Mouse (Mus musculus): Measurements from ENCODE around the gene Tst. TPM values are rescaled to one million over a fixed set of nuclear protein-coding genes. Genes with fewer than 3 reads are reported as not detected.

Tst gene
- total and polyA plus RNA-seq, 2 experiments from 2014 or later = 36.6 to 40.1 TPM

DNA sequence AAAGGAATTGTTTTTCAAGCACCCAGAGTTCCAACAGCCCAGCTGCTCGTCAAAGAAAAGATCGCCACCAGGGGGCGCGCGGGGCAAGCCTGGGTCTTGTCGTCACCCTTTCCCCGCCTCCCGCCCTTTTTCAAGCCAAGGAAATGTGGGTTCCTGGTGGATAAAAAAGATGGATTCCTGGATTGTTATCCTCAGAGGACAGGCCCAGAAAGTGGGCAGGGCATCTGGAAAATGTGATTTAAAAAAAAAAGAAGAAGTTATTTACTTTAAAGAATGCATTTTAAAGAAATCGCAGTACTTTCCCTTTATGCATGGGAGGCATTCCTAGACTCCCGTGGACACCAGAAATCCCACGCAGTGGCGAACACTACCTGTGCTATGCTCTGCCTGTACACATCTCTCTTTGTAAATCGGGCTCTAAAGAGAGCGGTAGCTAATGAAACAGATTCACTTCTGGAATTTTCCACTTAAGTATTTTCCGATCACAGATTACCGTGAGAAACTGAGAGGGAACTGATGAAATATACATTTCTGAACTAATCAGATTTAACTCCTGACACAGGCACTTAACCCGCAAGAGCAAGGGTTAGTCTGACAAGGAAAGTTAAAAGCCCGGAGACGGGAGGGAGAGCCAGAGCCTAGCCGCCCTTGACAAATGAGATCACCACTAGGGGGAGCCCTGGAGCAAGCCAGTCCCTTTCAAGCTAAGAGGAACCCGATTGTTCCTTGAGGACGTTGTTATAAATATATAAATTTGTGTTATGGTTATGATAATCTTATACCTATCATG is 42.2 kb upstream of the Tst start:
- no peaks in the 10 kb centered on the region for H3K27me3 ChIP-seq (ENCODE audit: insufficient read depth, low read length)
- DNase-seq (peak; percentile 94), ATAC-seq (peak; percentile 80)
- peak overlapping the region; percentile 28 for H3K4me3 ChIP-seq (ENCODE audit: low read depth, low read length)
- WGBS = under 1% methylated on average over 22 of the region's 22 CpGs
- no peaks in the 10 kb centered on the region for H3K4me1 ChIP-seq (ENCODE audit: insufficient read depth)
- H3K36me3 ChIP-seq (ENCODE audit: insufficient read depth) = no peaks in the 10 kb centered on the region
- peak overlapping the region; percentile 57 for H3K4me2 ChIP-seq (ENCODE audit: low read depth)
- peak overlapping the region; percentile 31; the same call in 1 of the 2 replicates for H3K9ac ChIP-seq
- peak overlapping the region; percentile 60 for H3K27ac ChIP-seq (ENCODE audit: low read depth, low read length)
- H3K9me3 ChIP-seq (ENCODE audit: low read length) = no peaks in the 10 kb centered on the region
- TF ChIP-seq CTCF (IDR thresholded peaks at IDR 0.05; ENCODE audit: low read depth) = peak; percentile 92

DNA sequence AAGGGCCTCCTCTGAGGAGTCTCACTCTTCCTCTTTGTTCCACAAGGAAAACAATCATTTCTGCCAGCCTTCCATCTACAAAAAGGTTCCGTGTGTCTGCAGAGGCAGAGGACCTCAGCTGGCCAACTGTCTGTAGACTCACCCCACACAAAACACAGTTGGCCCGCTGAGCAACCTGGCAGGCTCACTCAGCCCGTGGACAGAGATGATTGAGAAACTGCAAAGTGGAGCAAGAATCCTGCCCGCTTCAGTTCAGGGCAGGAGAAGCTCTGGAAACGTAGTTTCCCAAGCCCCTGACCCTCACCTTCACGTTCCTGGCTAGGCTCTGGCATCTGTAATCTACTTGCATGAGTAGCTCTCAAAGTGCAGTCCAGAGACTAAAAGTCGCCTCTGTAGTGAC is 41.4 kb upstream of the Tst start:
- DNase-seq (no peak), ATAC-seq (no peak)
- Histone ChIP-seq H3K27me3 (ENCODE audit: insufficient read depth, low read length) (no peaks in the 10 kb centered on the region), H3K27ac (ENCODE audit: low read depth, low read length) (no peak overlapping the region), H3K4me3 (ENCODE audit: low read depth, low read length) (no peak overlapping the region), H3K9me3 (ENCODE audit: low read length) (no peaks in the 10 kb centered on the region), H3K4me1 (ENCODE audit: insufficient read depth) (no peaks in the 10 kb centered on the region), H3K4me2 (ENCODE audit: low read depth) (no peak overlapping the region), H3K36me3 (ENCODE audit: insufficient read depth) (no peaks in the 10 kb centered on the region), H3K9ac (no peak overlapping the region)
- no peak for TF ChIP-seq CTCF (IDR thresholded peaks at IDR 0.05; ENCODE audit: low read depth)
- 37% methylated on average over 7 of the region's 7 CpGs for WGBS

DNA sequence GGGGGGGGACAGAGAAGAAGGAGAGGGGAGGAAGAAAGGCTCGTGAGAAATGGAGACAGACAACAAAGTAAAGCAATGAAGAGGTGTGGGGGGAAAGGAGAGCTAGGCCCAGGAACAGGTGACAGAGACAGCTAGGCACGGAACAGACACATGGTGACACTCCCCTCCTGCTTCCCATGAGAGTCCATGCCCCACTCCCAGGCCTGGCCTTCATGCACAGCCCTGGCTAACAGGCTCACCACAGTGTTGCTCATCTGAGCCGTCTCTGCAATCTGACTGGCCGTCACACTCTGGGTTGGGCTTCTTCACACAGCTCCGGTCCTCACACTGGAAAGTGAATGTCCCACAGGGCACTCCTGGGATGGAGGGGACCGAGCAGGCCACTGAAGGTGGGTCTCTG is 38.1 kb upstream of the Tst start:
- DNase-seq (no peak), ATAC-seq (no peak)
- Histone ChIP-seq H3K36me3 (ENCODE audit: insufficient read depth) (no peaks in the 10 kb centered on the region; the same call in 1 of the 2 replicates), H3K27me3 (ENCODE audit: insufficient read depth, low read length) (no peaks in the 10 kb centered on the region), H3K4me2 (ENCODE audit: low read depth) (no peak overlapping the region), H3K9ac (no peak overlapping the region), H3K27ac (ENCODE audit: low read depth, low read length) (no peak overlapping the region), H3K9me3 (ENCODE audit: low read length) (no peaks in the 10 kb centered on the region), H3K4me3 (ENCODE audit: low read depth, low read length) (no peak overlapping the region), H3K4me1 (ENCODE audit: insufficient read depth) (no peaks in the 10 kb centered on the region)
- 59% methylated on average over 6 of the region's 6 CpGs for WGBS
- TF ChIP-seq CTCF (IDR thresholded peaks at IDR 0.05; ENCODE audit: low read depth) = no peak

DNA sequence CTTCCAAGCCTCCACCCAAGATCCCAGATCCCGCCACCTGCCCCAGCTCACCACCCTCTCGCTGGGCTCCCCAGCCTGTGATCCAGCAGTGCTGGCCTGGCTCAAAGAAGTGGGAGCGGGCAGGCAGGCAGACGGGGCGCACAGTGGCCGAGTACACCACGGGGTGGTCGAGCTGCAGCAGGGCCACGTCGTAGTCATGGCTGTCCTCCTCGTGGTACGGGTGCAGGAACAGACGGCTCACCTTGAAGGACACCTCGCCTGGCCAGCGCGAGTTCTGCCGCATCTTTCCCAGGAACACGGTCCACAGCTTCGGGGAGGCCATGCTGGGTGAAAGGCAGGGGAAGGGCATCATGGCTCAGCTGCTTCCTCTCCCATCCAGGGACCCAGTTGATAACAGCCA is 36.5 kb upstream of the Tst start:
- Histone ChIP-seq H3K27ac (ENCODE audit: low read depth, low read length) (no peak overlapping the region), H3K4me2 (ENCODE audit: low read depth) (no peak overlapping the region), H3K4me1 (ENCODE audit: insufficient read depth) (peaks cover 4% of the 10 kb centered on the region; the same call in 1 of the 2 replicates), H3K9me3 (ENCODE audit: low read length) (no peaks in the 10 kb centered on the region), H3K9ac (no peak overlapping the region), H3K36me3 (ENCODE audit: insufficient read depth) (no peaks in the 10 kb centered on the region; the same call in 1 of the 2 replicates), H3K4me3 (ENCODE audit: low read depth, low read length) (no peak overlapping the region), H3K27me3 (ENCODE audit: insufficient read depth, low read length) (no peaks in the 10 kb centered on the region)
- ATAC-seq (no peak), DNase-seq (no peak)
- WGBS = 93% methylated on average over 19 of the region's 19 CpGs
- no peak for TF ChIP-seq CTCF (IDR thresholded peaks at IDR 0.05; ENCODE audit: low read depth)

DNA sequence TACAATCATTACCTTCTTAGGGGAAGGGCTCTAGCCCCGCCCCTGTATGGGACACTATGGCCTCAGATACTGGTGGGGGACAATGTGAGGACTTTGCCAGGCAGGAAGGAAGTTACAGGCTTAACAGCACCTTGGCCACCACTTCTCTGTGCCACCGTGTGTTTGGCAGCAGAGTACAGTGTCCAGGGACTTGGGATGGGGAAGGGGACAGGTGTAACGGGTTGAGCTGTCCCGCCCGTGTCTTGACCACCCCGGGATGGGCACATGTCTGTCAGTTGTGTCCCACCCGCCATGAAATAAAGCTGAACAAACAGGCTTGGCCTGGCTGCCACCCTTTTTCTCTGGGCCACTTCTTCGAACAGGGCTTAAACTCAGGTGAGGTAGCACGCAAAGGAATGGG is 33.3 kb upstream of the Tst start:
- no peak overlapping the region for H3K4me2 ChIP-seq (ENCODE audit: low read depth)
- peaks cover 12% of the 10 kb centered on the region; the same call in 1 of the 2 replicates for H3K4me1 ChIP-seq (ENCODE audit: insufficient read depth)
- no peaks in the 10 kb centered on the region for H3K9me3 ChIP-seq (ENCODE audit: low read length)
- DNase-seq = no peak
- no peak overlapping the region for H3K9ac ChIP-seq
- H3K27me3 ChIP-seq (ENCODE audit: insufficient read depth, low read length) = no peaks in the 10 kb centered on the region
- no peak for TF ChIP-seq CTCF (IDR thresholded peaks at IDR 0.05; ENCODE audit: low read depth)
- peaks cover 18% of the 10 kb centered on the region for H3K36me3 ChIP-seq (ENCODE audit: insufficient read depth)
- WGBS = 72% methylated on average over 9 of the region's 9 CpGs
- no peak overlapping the region for H3K4me3 ChIP-seq (ENCODE audit: low read depth, low read length)
- no peak for ATAC-seq
- no peak overlapping the region for H3K27ac ChIP-seq (ENCODE audit: low read depth, low read length)

DNA sequence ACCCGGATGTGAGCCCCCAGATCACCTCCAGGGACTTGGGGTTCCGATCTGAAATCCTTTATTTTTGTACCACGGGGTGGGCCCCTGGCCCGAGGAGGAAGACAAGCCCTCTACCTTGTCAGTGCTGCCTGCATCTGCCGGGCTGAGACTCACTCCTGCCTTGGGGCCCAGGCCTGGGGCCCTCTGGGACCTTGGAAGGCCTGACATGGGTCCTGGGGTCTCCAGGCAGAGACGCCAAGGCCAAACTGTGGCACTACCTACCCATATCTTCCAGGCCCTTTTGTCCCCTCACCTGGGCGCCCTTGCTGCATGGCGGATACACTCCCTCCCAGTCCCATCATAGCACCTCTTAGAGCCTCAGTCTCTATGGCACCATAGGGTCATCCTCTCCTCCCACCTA is 32.8 kb upstream of the Tst start:
- H3K27me3 ChIP-seq (ENCODE audit: insufficient read depth, low read length) = no peaks in the 10 kb centered on the region
- no peak for DNase-seq
- no peak for TF ChIP-seq CTCF (IDR thresholded peaks at IDR 0.05; ENCODE audit: low read depth)
- H3K4me2 ChIP-seq (ENCODE audit: low read depth) = no peak overlapping the region
- H3K4me3 ChIP-seq (ENCODE audit: low read depth, low read length) = no peak overlapping the region
- no peak overlapping the region for H3K9ac ChIP-seq
- H3K36me3 ChIP-seq (ENCODE audit: insufficient read depth) = peaks cover 23% of the 10 kb centered on the region
- no peak for ATAC-seq
- no peaks in the 10 kb centered on the region for H3K9me3 ChIP-seq (ENCODE audit: low read length)
- H3K27ac ChIP-seq (ENCODE audit: low read depth, low read length) = no peak overlapping the region
- WGBS = 58% methylated on average over 8 of the region's 8 CpGs
- H3K4me1 ChIP-seq (ENCODE audit: insufficient read depth) = peaks cover 12% of the 10 kb centered on the region; the same call in 1 of the 2 replicates

DNA sequence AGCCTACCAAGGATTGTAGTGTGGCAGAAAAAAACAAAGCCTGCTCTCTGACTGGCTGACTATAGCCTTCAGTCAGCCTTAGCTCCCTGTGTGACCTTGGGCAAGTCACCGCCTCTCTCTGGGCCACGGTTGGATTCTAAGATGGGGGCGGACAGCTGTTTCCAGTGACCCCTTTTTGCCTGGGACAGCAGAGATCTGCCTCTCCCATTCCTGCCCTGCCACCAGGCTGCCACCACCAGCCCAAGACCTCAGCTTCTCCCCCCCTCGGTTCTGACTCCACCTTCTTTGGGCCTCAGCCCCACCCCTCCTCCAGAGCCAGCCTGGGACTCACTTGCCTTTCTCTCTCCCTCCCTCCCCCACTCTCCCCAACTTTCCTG is 32.3 kb upstream of the Tst start:
- H3K4me2 ChIP-seq (ENCODE audit: low read depth) = no peak overlapping the region
- no peaks in the 10 kb centered on the region for H3K9me3 ChIP-seq (ENCODE audit: low read length)
- H3K4me3 ChIP-seq (ENCODE audit: low read depth, low read length) = no peak overlapping the region
- no peak for DNase-seq
- H3K36me3 ChIP-seq (ENCODE audit: insufficient read depth) = peaks cover 28% of the 10 kb centered on the region
- no peak for TF ChIP-seq CTCF (IDR thresholded peaks at IDR 0.05; ENCODE audit: low read depth)
- no peak overlapping the region for H3K27ac ChIP-seq (ENCODE audit: low read depth, low read length)
- no peaks in the 10 kb centered on the region for H3K27me3 ChIP-seq (ENCODE audit: insufficient read depth, low read length)
- 60% methylated on average over 4 of the region's 4 CpGs for whole genome bisulfite sequencing
- H3K4me1 ChIP-seq (ENCODE audit: insufficient read depth) = peaks cover 12% of the 10 kb centered on the region; the same call in 1 of the 2 replicates
- ATAC-seq = no peak
- no peak overlapping the region for H3K9ac ChIP-seq
